Mouse (Mus musculus) small intestine, adult 2 months (tissue): ENCODE measurements around the gene Lima1.

Experiments used
- CTCF ChIP-seq: fragments of 200-500 bp; IDR thresholded peaks from 2 replicates; pipeline ENCODE4 v1.5.1; 2012; ENCODE audit warnings: low read depth, mild to moderate bottlenecking, control low read depth, inconsistent platforms, low read length, moderate library complexity, mixed read lengths; ENCODE audit not compliant: insufficient replicate concordance, insufficient read length; ENCODE audit errors: extremely low read depth
- POLR2A ChIP-seq: fragments of 200-500 bp; IDR thresholded peaks from 2 replicates; pipeline ENCODE4 v1.6.1; 2012; ENCODE audit warnings: low read depth, mild to moderate bottlenecking, control low read depth, inconsistent platforms, low read length, moderate library complexity

- TF ChIP-seq CTCF: no peak
- no peak for TF ChIP-seq POLR2A
These were observed 11.9 kb downstream of the Lima1 start for GRCm38 (mm10) chr15:99863358-99863757.
